Mouse (Mus musculus): ENCODE data around the gene Vmn1r88. TPM values are rescaled to one million over a fixed set of nuclear protein-coding genes. Genes with fewer than 3 reads are reported as not detected.

The Vmn1r88 gene
- polyA plus RNA-seq, 1 experiment = not detected

DNA sequence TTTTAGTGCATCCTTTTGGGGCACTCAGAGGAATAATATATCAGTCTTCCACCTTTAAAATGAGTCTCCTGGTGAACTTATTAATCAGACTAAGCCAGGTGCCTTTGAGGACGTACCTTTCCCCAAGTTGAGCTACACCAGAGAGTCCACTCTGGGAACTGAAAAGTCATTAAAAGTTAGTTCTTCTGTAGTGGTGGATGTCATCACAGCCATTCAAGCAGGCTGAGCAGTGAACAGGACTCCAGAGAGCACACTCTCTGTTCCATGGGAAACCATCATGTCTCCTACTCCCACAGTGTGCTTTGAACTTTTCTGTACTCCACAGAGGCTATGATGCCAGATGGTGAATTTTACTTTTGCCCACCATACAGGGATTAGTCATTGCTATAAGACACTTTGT, 19.3 kb upstream of the Vmn1r88 start, which contains the start of gene Vmn1r87:
Vmn1r87 (minus strand) TSS at position 101 of the 400 bp plus-strand sequence.
- TF ChIP-seq MYOD1 (IDR thresholded peaks at IDR 0.05; ENCODE audit: control insufficient read depth in 1 of 3, insufficient read length in 2 of 3, low read depth in 2 of 3) (no peak), SRF (IDR thresholded peaks at IDR 0.05; ENCODE audit: control insufficient read depth, insufficient read length, low read depth) (no peak), POLR2A (IDR thresholded peaks at IDR 0.05; ENCODE audit: insufficient read length, low read depth) (no peak), MAX (IDR thresholded peaks at IDR 0.05; ENCODE audit: low read depth) (no peak), USF1 (IDR thresholded peaks at IDR 0.05; ENCODE audit: low read depth) (no peak), POLR2AphosphoS2 (IDR thresholded peaks at IDR 0.05; ENCODE audit: insufficient read length, low read depth) (no peak)
- Histone ChIP-seq H3K4me2 (ENCODE audit: low read depth) (no peak within 1 kb of the TSS), H3K36me3 (ENCODE audit: control insufficient read depth, insufficient read depth) (no peaks in the 10 kb centered on the region), H3K4me3 (no peak within 1 kb of the TSS), H3ac (ENCODE audit: control insufficient read depth, insufficient read length) (no peak within 1 kb of the TSS), H3K79me2 (ENCODE audit: control insufficient read depth, insufficient read depth) (no peaks in the 10 kb centered on the region), H3K27me3 (ENCODE audit: control insufficient read depth, insufficient read depth, insufficient read length) (no peaks in the 10 kb centered on the region)

DNA sequence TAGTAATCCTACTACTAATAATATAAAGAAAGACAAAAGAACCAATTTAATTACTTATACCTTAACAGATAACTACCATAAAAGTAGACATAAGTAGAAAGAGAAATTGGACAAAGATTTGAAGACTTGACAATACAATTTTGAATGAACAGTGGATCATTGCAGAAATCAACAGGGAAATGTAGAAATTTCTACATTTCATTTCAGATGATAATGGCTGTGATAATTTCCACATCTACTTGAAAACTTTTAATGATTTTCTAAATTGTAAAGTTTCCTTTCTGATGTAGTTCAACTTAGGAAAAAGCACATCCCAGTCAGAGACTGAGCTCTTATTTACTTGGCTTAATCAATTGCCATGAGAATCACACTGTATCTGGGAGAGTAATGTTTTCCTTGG, 53.4 kb downstream of the Vmn1r88 start, which contains the start of gene Vmn1r89:
Vmn1r89 (plus strand) TSS at position 301 of the 400 bp plus-strand sequence.
- Histone ChIP-seq H3K4me3 (no peak within 1 kb of the TSS), H3K27me3 (ENCODE audit: control insufficient read depth, insufficient read depth, insufficient read length) (no peaks in the 10 kb centered on the region), H3ac (ENCODE audit: control insufficient read depth, insufficient read length) (no peak within 1 kb of the TSS), H3K4me2 (ENCODE audit: low read depth) (no peak within 1 kb of the TSS), H3K36me3 (ENCODE audit: control insufficient read depth, insufficient read depth) (no peaks in the 10 kb centered on the region), H3K79me2 (ENCODE audit: control insufficient read depth, insufficient read depth) (no peaks in the 10 kb centered on the region)
- TF ChIP-seq SRF (IDR thresholded peaks at IDR 0.05; ENCODE audit: control insufficient read depth, insufficient read length, low read depth) = no peak
- no peak for TF ChIP-seq POLR2A (IDR thresholded peaks at IDR 0.05; ENCODE audit: insufficient read length, low read depth)
- TF ChIP-seq CEBPB (IDR thresholded peaks at IDR 0.05; ENCODE audit: insufficient read depth, poor library complexity, severe bottlenecking) = no peak
- TF ChIP-seq E2F4 (IDR thresholded peaks at IDR 0.05; ENCODE audit: insufficient read depth) = no peak
- no peak for TF ChIP-seq REST (IDR thresholded peaks at IDR 0.05; ENCODE audit: insufficient read depth, insufficient read length)
- no peak for TF ChIP-seq POLR2AphosphoS2 (IDR thresholded peaks at IDR 0.05; ENCODE audit: insufficient read length, low read depth)
- TF ChIP-seq MYOG (IDR thresholded peaks at IDR 0.05; ENCODE audit: control insufficient read depth in 1 of 3, insufficient read depth in 1 of 3, insufficient read length in 2 of 3, low read depth in 2 of 3) = no peak
- TF ChIP-seq TCF12 (IDR thresholded peaks at IDR 0.05; ENCODE audit: insufficient read depth, poor library complexity, severe bottlenecking) = no peak
- TF ChIP-seq TCF3 (IDR thresholded peaks at IDR 0.05; ENCODE audit: insufficient read length, low read depth) = no peak
- TF ChIP-seq USF1 (IDR thresholded peaks at IDR 0.05; ENCODE audit: low read depth) = no peak
- TF ChIP-seq MAX (IDR thresholded peaks at IDR 0.05; ENCODE audit: low read depth) = no peak
- no peak for TF ChIP-seq MYOD1 (IDR thresholded peaks at IDR 0.05; ENCODE audit: control insufficient read depth in 1 of 3, insufficient read length in 2 of 3, low read depth in 2 of 3)

Other genes starting within 250 kb of the Vmn1r88 start
- gene Rps5, start 237.3 kb upstream of the Vmn1r88 start, polyA plus RNA-seq (2012; fragmentation: generic; extraction: Trizol) = 2,432 TPM
- 0.91 TPM for gene Rnf225, start 232.2 kb upstream of the Vmn1r88 start, polyA plus RNA-seq (2012; fragmentation: generic; extraction: Trizol)
- gene Zfp324, start 193.7 kb upstream of the Vmn1r88 start, polyA plus RNA-seq (2012; fragmentation: generic; extraction: Trizol) = 1.9 TPM
- gene Zfp446, start 181.7 kb upstream of the Vmn1r88 start, polyA plus RNA-seq (2012; fragmentation: generic; extraction: Trizol) = 1.7 TPM
- gene Slc27a5, start 161.4 kb upstream of the Vmn1r88 start, polyA plus RNA-seq (2012; fragmentation: generic; extraction: Trizol) = not detected
- gene Trim28, start 160.5 kb upstream of the Vmn1r88 start, polyA plus RNA-seq (2012; fragmentation: generic; extraction: Trizol) = 252 TPM
- gene Zbtb45, start 149.5 kb upstream of the Vmn1r88 start, polyA plus RNA-seq (2012; fragmentation: generic; extraction: Trizol) = 8.2 TPM
- 189 TPM for gene Chmp2a, start 124.8 kb upstream of the Vmn1r88 start, polyA plus RNA-seq (2012; fragmentation: generic; extraction: Trizol)
- 227 TPM for gene Ube2m, start 121.3 kb upstream of the Vmn1r88 start, polyA plus RNA-seq (2012; fragmentation: generic; extraction: Trizol)
- 0.37 TPM for gene Mzf1, start 104.8 kb upstream of the Vmn1r88 start, polyA plus RNA-seq (2012; fragmentation: generic; extraction: Trizol)
- not detected for gene Vmn1r85, start 64.4 kb upstream of the Vmn1r88 start, polyA plus RNA-seq (2012; fragmentation: generic; extraction: Trizol)
- not detected for gene Vmn1r86, start 39.7 kb upstream of the Vmn1r88 start, polyA plus RNA-seq (2012; fragmentation: generic; extraction: Trizol)
- not detected for gene Vmn1r87, start 19.4 kb upstream of the Vmn1r88 start, polyA plus RNA-seq (2012; fragmentation: generic; extraction: Trizol)
- not detected for gene Vmn1r89, start 53.5 kb downstream of the Vmn1r88 start, polyA plus RNA-seq (2012; fragmentation: generic; extraction: Trizol)
- gene Lig1, start 117.7 kb downstream of the Vmn1r88 start, polyA plus RNA-seq (2012; fragmentation: generic; extraction: Trizol) = 17.5 TPM
- 3.2 TPM for gene Zswim9, start 119.2 kb downstream of the Vmn1r88 start, polyA plus RNA-seq (2012; fragmentation: generic; extraction: Trizol)
- gene Pla2g4c, start 165.1 kb downstream of the Vmn1r88 start, polyA plus RNA-seq (2012; fragmentation: generic; extraction: Trizol) = 0.01 TPM
- not detected for gene Cabp5, start 238.6 kb downstream of the Vmn1r88 start, polyA plus RNA-seq (2012; fragmentation: generic; extraction: Trizol)

Measured in myocyte (in vitro differentiated cells).